Mouse (Mus musculus) olfactory bulb, adult 2 months (tissue): ENCODE measurements around the gene Rabl3.

ENCODE experiments used
- CTCF ChIP-seq: fragments of 200-500 bp; IDR thresholded peaks from 2 replicates; pipeline ENCODE4 v1.5.1; 2012; ENCODE audit warnings: low read depth, mild to moderate bottlenecking, low read length, moderate library complexity; ENCODE audit not compliant: insufficient read depth
- POLR2A ChIP-seq: fragments of 200-500 bp; IDR thresholded peaks from 2 replicates; pipeline ENCODE4 v1.6.1; 2012; ENCODE audit warnings: mild to moderate bottlenecking, low read depth, low read length, moderate library complexity; ENCODE audit not compliant: insufficient read depth

- TF ChIP-seq CTCF (no peak), POLR2A (no peak)
Observed at GRCm38 (mm10) chr16:37615429-37615828, 75.7 kb downstream of the Rabl3 start.
